Mouse (Mus musculus) bone marrow, adult 2 months (tissue): ENCODE data around the gene Ctsd. TPM values are rescaled to one million over a fixed set of nuclear protein-coding genes. Genes with fewer than 3 reads are reported as not detected.

Source experiments
- H3K27ac ChIP-seq: fragments of 200-500 bp; 2 replicates; pipeline ENCODE4 v1.5.1; 2012; ENCODE audit warnings: low read depth, mild to moderate bottlenecking, control low read depth, inconsistent platforms, low read length; ENCODE audit not compliant: control insufficient read depth, poor library complexity, insufficient read depth
- H3K4me1 ChIP-seq: fragments of 200-500 bp; 2 replicates; pipeline ENCODE4 v1.6.1; 2011; ENCODE audit warnings: low read length; ENCODE audit not compliant: control insufficient read depth, insufficient read depth
- H3K4me3 ChIP-seq: fragments of 200-500 bp; replicated peaks from 2 replicates; pipeline ENCODE3; 2011; ENCODE audit warnings: mild to moderate bottlenecking, low read depth, low read length, control low read depth; ENCODE audit not compliant: control insufficient read depth
- CTCF ChIP-seq: fragments of 200-500 bp; IDR thresholded peaks from 2 replicates; pipeline ENCODE4 v1.5.1; 2011; ENCODE audit warnings: low read length, control low read depth; ENCODE audit not compliant: control insufficient read depth, insufficient read depth
- POLR2A ChIP-seq: fragments of 200-500 bp; IDR thresholded peaks from 2 replicates; pipeline ENCODE4 v1.6.1; 2011; ENCODE audit warnings: low read depth, mild to moderate bottlenecking, control low read depth, low read length, borderline replicate concordance; ENCODE audit not compliant: control insufficient read depth
- WGBS: fragments of 180-500 bp; shearing (Covaris S2); methylation state at CpG from one replicate; pipeline ENCODE4 v1.1.7; 2018; 5-methylcytosine and 5-hydroxymethylcytosine counted together
- polyA plus RNA-seq: library from polyadenylated mRNA; stranded (reverse); fragments of >200 nt; gene quantifications from 2 replicates; pipeline ENCODE4 v1.2.4, GENCODE M21; 2011; ENCODE audit warnings: low replicate concordance; ENCODE audit not compliant: missing spikeins, insufficient read depth, insufficient read length

Ctsd gene
- polyA plus RNA-seq, 1 experiment, result 308 TPM

- Histone ChIP-seq H3K27ac (no peak overlapping the region), H3K4me1 (peaks cover 1% of the 10 kb centered on the region), H3K4me3 (no peak overlapping the region)
- 75% methylated on average over 5 of the region's 5 CpGs for WGBS
- TF ChIP-seq CTCF (no peak), POLR2A (no peak)
These were observed 13.3 kb downstream of the Ctsd start for GRCm38 (mm10) chr7:142374413-142375015.

- WGBS, result 78% methylated on average over 8 of the region's 8 CpGs
- TF ChIP-seq POLR2A, result no peak
- no peak for TF ChIP-seq CTCF
- Histone ChIP-seq H3K4me3 (no peak within 1 kb of the TSS), H3K27ac (no peak within 1 kb of the TSS), H3K4me1 (peaks cover 4% of the 10 kb centered on the region)
These were observed 14.0 kb downstream of the Ctsd start, which contains the start of gene Ifitm10 for GRCm38 (mm10) chr7:142373641-142374412. Gene Ifitm10, minus strand, starts transcription at chr7:142373753.

GRCm38 (mm10) chr7:142373039-142373438 is 14.8 kb downstream of the Ctsd start:
- no peak overlapping the region for H3K4me3 ChIP-seq
- 84% methylated on average over 5 of the region's 5 CpGs for WGBS
- TF ChIP-seq POLR2A, result no peak
- no peak for TF ChIP-seq CTCF
- no peak overlapping the region for H3K27ac ChIP-seq
- H3K4me1 ChIP-seq, result peaks cover 4% of the 10 kb centered on the region

- Histone ChIP-seq H3K4me1 (peaks cover 4% of the 10 kb centered on the region), H3K4me3 (peak overlapping the region; percentile 64), H3K27ac (peak overlapping the region; percentile 30; the same call in 1 of the 2 replicates)
- TF ChIP-seq POLR2A (no peak), CTCF (no peak)
- WGBS, result 6% methylated on average over 64 of the region's 64 CpGs
These were observed 15.8 kb downstream of the Ctsd start for GRCm38 (mm10) chr7:142371768-142372661.

GRCm38 (mm10) chr7:142371398-142371767 is 16.5 kb downstream of the Ctsd start:
- 36% methylated on average over 11 of the region's 11 CpGs for WGBS
- no peak for TF ChIP-seq CTCF
- TF ChIP-seq POLR2A, result no peak
- Histone ChIP-seq H3K4me1 (peaks cover 4% of the 10 kb centered on the region), H3K4me3 (peak overlapping the region; percentile 64), H3K27ac (peak overlapping the region; percentile 30; the same call in 1 of the 2 replicates)

GRCm38 (mm10) chr7:142370937-142371336 is 16.9 kb downstream of the Ctsd start:
- Histone ChIP-seq H3K27ac (no peak overlapping the region), H3K4me1 (peaks cover 4% of the 10 kb centered on the region), H3K4me3 (no peak overlapping the region)
- 89% methylated on average over 18 of the region's 18 CpGs for WGBS
- TF ChIP-seq POLR2A (no peak), CTCF (no peak)

GRCm38 (mm10) chr7:142369820-142370219 is 18.0 kb downstream of the Ctsd start:
- H3K4me3 ChIP-seq, result no peak overlapping the region
- peaks cover 4% of the 10 kb centered on the region for H3K4me1 ChIP-seq
- H3K27ac ChIP-seq, result peak overlapping the region; percentile 16; the same call in 1 of the 2 replicates
- TF ChIP-seq POLR2A, result no peak
- TF ChIP-seq CTCF, result no peak
- 62% methylated on average over 6 of the region's 6 CpGs for WGBS

- H3K4me1 ChIP-seq, result peaks cover 4% of the 10 kb centered on the region
- TF ChIP-seq POLR2A (no peak), CTCF (no peak)
- H3K27ac ChIP-seq, result no peak overlapping the region
- WGBS, result 67% methylated on average over 2 of the region's 2 CpGs
- no peak overlapping the region for H3K4me3 ChIP-seq
These were observed 19.0 kb downstream of the Ctsd start for GRCm38 (mm10) chr7:142368856-142369255.
